Mouse (Mus musculus) C2C12 (cell line): ENCODE measurements around the gene Ccdc15. TPM values are rescaled to one million over a fixed set of nuclear protein-coding genes. Genes with fewer than 3 reads are reported as not detected.

ENCODE experiments used
- H3K27me3 ChIP-seq: one replicate; pipeline ENCODE4 v1.6.1; 2011; ENCODE audit not compliant: control insufficient read depth, insufficient read depth, insufficient read length
- H3K36me3 ChIP-seq: one replicate; pipeline ENCODE4 v1.6.1; 2011; ENCODE audit not compliant: control insufficient read depth, insufficient read depth
- H3K4me3 ChIP-seq: one replicate; pipeline ENCODE4 v1.5.1; 2011; ENCODE audit warnings: mild to moderate bottlenecking, control low read depth; ENCODE audit not compliant: poor library complexity, insufficient read depth, severe bottlenecking
- H3K79me2 ChIP-seq: one replicate; pipeline ENCODE4 v1.6.1; 2011; ENCODE audit not compliant: control insufficient read depth, insufficient read depth
- H3K79me3 ChIP-seq: one replicate; pipeline ENCODE4 v1.6.1; 2011; ENCODE audit warnings: low read depth, control low read depth
- H3ac ChIP-seq: one replicate; pipeline ENCODE3; 2011; ENCODE audit warnings: low read depth; ENCODE audit not compliant: control insufficient read depth, insufficient read length
- CEBPB ChIP-seq: IDR thresholded peaks from one replicate; pipeline ENCODE4 v1.6.1; 2011; ENCODE audit warnings: low read depth, mild to moderate bottlenecking, control low read depth, moderate library complexity
- CTCF ChIP-seq: IDR thresholded peaks from one replicate; pipeline ENCODE4 v1.5.1; 2011; ENCODE audit not compliant: control insufficient read depth, insufficient read depth, insufficient read length
- FOSL1 ChIP-seq: IDR thresholded peaks from one replicate; pipeline ENCODE4 v1.8.0; 2011; ENCODE audit warnings: mild to moderate bottlenecking, low read length; ENCODE audit not compliant: poor library complexity, insufficient read depth, severe bottlenecking
- MAX ChIP-seq: IDR thresholded peaks from one replicate; pipeline ENCODE4 v1.6.1; 2011; ENCODE audit warnings: mild to moderate bottlenecking, control low read depth
- MYOD1 ChIP-seq: IDR thresholded peaks from one replicate; pipeline ENCODE4 v1.6.1; 2011; ENCODE audit warnings: low read depth; ENCODE audit not compliant: control insufficient read depth, insufficient read length
- MYOG ChIP-seq: IDR thresholded peaks from one replicate; pipeline ENCODE4 v1.6.1; 2011; ENCODE audit not compliant: control insufficient read depth, insufficient read length; ENCODE audit errors: extremely low read depth
- USF1 ChIP-seq: IDR thresholded peaks from one replicate; pipeline ENCODE4 v1.6.1; 2011; ENCODE audit warnings: low read depth, mild to moderate bottlenecking, control low read depth, moderate library complexity
- polyA plus RNA-seq: library from polyadenylated mRNA; unstranded; fragments of >200 nt; fragmentation: generic; extraction: Trizol; gene quantifications from one replicate; pipeline ENCODE4 v1.2.1, GENCODE M21; 2012; ENCODE audit warnings: missing spikeins

The Ccdc15 gene
- polyA plus RNA-seq, 1 experiment, result 0.56 TPM

DNA sequence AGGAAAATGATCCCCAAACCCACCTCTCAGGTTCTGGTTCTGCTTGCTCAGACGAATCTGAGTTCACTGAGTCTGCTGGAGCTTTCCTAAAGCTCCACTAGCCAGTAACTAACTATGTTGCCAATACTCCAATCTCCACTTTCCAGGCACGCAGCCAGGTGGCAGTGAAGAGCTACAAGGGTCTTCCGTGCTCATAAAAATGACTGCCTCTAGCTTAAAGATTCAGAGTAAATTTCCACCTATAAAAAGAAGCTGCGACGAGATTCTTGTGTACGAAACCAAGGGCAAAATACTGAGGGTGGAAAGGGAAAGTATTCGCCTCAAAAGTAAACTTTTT lies 92.4 kb downstream of the Ccdc15 start:
- no peak for TF ChIP-seq FOSL1
- no peak for TF ChIP-seq USF1
- no peak for TF ChIP-seq CEBPB
- TF ChIP-seq MYOD1, result no peak
- no peak for TF ChIP-seq MAX
- TF ChIP-seq CTCF, result no peak
- no peak for TF ChIP-seq MYOG
- no peaks in the 10 kb centered on the region for H3K27me3 ChIP-seq
- no peaks in the 10 kb centered on the region for H3K79me2 ChIP-seq
- H3ac ChIP-seq, result no peak overlapping the region
- H3K79me3 ChIP-seq, result no peaks in the 10 kb centered on the region
- no peaks in the 10 kb centered on the region for H3K36me3 ChIP-seq
- H3K4me3 ChIP-seq, result no peak overlapping the region

GRCm38 (mm10) chr9:37255149-37255888 lies 92.9 kb downstream of the Ccdc15 start, which contains the start of gene Slc37a2:
Slc37a2 (minus strand) TSS chr9:37255738.
- H3K36me3 ChIP-seq, result no peaks in the 10 kb centered on the region
- peak within 1 kb of the TSS; percentile 21 for H3K4me3 ChIP-seq
- H3K27me3 ChIP-seq, result no peaks in the 10 kb centered on the region
- H3K79me3 ChIP-seq, result no peaks in the 10 kb centered on the region
- peak within 1 kb of the TSS; percentile 35 for H3ac ChIP-seq
- no peaks in the 10 kb centered on the region for H3K79me2 ChIP-seq
- TF ChIP-seq FOSL1, result no peak
- no peak for TF ChIP-seq CTCF
- no peak for TF ChIP-seq MYOD1
- TF ChIP-seq MAX, result no peak
- no peak for TF ChIP-seq MYOG
- no peak for TF ChIP-seq USF1
- no peak for TF ChIP-seq CEBPB

- H3K79me2 ChIP-seq, result no peaks in the 10 kb centered on the region
- H3K79me3 ChIP-seq, result no peaks in the 10 kb centered on the region
- peak overlapping the region; percentile 21 for H3K4me3 ChIP-seq
- TF ChIP-seq MYOD1 (peak; percentile 82), MAX (no peak)
- H3K36me3 ChIP-seq, result no peaks in the 10 kb centered on the region
- H3ac ChIP-seq, result no peak overlapping the region
- no peaks in the 10 kb centered on the region for H3K27me3 ChIP-seq
Observed at GRCm38 (mm10) chr9:37254531-37255110, 93.6 kb downstream of the Ccdc15 start.

DNA sequence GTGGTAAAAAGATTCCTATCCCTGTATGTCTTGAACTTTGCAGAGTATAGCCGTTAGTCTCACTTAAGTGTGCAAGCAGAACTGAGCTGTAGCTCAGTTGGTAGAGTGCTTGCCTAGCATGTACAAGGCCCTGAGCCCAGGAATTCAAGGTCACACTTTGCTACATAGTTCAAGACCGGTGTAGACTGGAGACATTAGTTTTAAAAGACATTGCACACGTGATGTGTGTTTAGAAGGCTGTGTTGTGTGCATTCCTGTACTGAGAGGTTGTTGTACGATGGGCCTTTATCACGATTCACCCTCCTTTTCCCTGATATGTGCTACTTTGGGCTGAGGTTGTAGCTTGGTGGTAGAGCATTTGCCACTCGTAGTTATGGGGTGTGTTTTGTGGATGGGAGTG lies 97.6 kb downstream of the Ccdc15 start:
- H3K4me3 ChIP-seq, result no peak overlapping the region
- no peak overlapping the region for H3ac ChIP-seq
- H3K79me3 ChIP-seq, result no peaks in the 10 kb centered on the region
- H3K27me3 ChIP-seq, result no peaks in the 10 kb centered on the region
- H3K79me2 ChIP-seq, result no peaks in the 10 kb centered on the region
- no peaks in the 10 kb centered on the region for H3K36me3 ChIP-seq
- TF ChIP-seq FOSL1 (no peak), CTCF (no peak), CEBPB (no peak), USF1 (no peak), MYOG (no peak), MAX (no peak), MYOD1 (no peak)

- H3K79me2 ChIP-seq, result no peaks in the 10 kb centered on the region
- no peak overlapping the region for H3ac ChIP-seq
- TF ChIP-seq FOSL1, result no peak
- no peak for TF ChIP-seq CEBPB
- no peak for TF ChIP-seq CTCF
- no peak for TF ChIP-seq MYOG
- H3K79me3 ChIP-seq, result no peaks in the 10 kb centered on the region
- no peaks in the 10 kb centered on the region for H3K36me3 ChIP-seq
- no peak overlapping the region for H3K4me3 ChIP-seq
- no peaks in the 10 kb centered on the region for H3K27me3 ChIP-seq
Observed at GRCm38 (mm10) chr9:37249976-37250375, 98.3 kb downstream of the Ccdc15 start.

DNA sequence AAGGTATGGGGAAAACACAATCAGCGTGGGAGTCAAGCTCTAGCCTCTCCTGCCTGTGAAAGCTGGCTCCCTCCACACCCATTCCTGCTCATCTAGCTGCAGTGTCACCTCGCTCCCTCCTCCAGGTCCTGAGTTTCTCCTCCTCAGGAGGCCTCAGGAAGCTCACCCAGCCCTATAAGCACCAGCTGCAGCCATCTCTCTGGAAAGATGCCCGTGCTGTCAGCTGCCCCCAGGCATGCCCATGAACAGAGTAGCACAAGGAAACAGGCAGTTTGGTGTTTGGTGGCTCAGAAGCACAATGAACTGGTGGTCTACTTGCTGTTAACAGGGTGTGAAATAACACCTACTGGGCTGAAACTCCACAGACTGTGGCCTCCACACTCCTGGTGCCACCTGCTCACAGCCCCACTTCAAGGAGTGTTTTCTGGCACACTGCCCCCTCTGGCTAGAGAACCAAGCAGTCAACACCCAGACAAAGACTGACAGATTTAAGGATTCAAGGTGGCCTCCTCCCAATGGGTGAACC lies 99.8 kb downstream of the Ccdc15 start:
- no peak for TF ChIP-seq CEBPB
- TF ChIP-seq FOSL1, result no peak
- no peak for TF ChIP-seq CTCF
- TF ChIP-seq USF1, result no peak
- no peak for TF ChIP-seq MAX
- no peaks in the 10 kb centered on the region for H3K79me3 ChIP-seq

More for the DNA sequence above, 99.8 kb downstream of the Ccdc15 start:
- no peak overlapping the region for H3K4me3 ChIP-seq
- no peaks in the 10 kb centered on the region for H3K36me3 ChIP-seq
- no peaks in the 10 kb centered on the region for H3K79me2 ChIP-seq
- no peaks in the 10 kb centered on the region for H3K27me3 ChIP-seq
- no peak overlapping the region for H3ac ChIP-seq
